Mouse (Mus musculus) liver, postnatal 0 days (tissue): ENCODE measurements around the gene Bag6. TPM values are rescaled to one million over a fixed set of nuclear protein-coding genes. Genes with fewer than 3 reads are reported as not detected.

Source experiments
- ATAC-seq: fragments of 200-750 bp; cut with Nextera tagmentation; 2 replicates; pipeline ENCODE4 v1.8.0; 2017; ENCODE audit warnings: mild to moderate bottlenecking, moderate library complexity
- DNase-seq: peaks from one replicate; pipeline ENCODE4 v3.0.0-alpha.2; 2016
- H3K27ac ChIP-seq: fragments of 300-500 bp; sonication (generic); 2 replicates; pipeline ENCODE4 v1.5.1; 2014; ENCODE audit warnings: antibody characterized with exemption, moderate library complexity, mild to moderate bottlenecking, low read depth
- H3K27me3 ChIP-seq: fragments of 300-500 bp; sonication (generic); 2 replicates; pipeline ENCODE4 v1.6.1; 2014; ENCODE audit warnings: low read length, control low read depth, mixed read lengths; ENCODE audit not compliant: insufficient read depth
- H3K36me3 ChIP-seq: fragments of 300-500 bp; sonication (generic); replicated peaks from 2 replicates; pipeline ENCODE4 v1.6.1; 2014; ENCODE audit warnings: mild to moderate bottlenecking, control low read depth, low read length, moderate library complexity, mixed read lengths; ENCODE audit not compliant: insufficient read depth
- H3K4me1 ChIP-seq: fragments of 300-500 bp; sonication (generic); 2 replicates; pipeline ENCODE4 v1.6.1; 2014; ENCODE audit warnings: antibody characterized with exemption, mild to moderate bottlenecking, control low read depth; ENCODE audit not compliant: insufficient read depth
- H3K4me2 ChIP-seq: fragments of 300-500 bp; sonication (generic); 2 replicates; pipeline ENCODE4 v1.6.1; 2014; ENCODE audit warnings: low read depth, mild to moderate bottlenecking, low read length, moderate library complexity, mixed read lengths
- H3K4me3 ChIP-seq: fragments of 300-500 bp; sonication (generic); 2 replicates; pipeline ENCODE4 v1.5.1; 2014; ENCODE audit warnings: low read depth, low read length
- H3K9ac ChIP-seq: fragments of 300-500 bp; sonication (generic); replicated peaks from 2 replicates; pipeline ENCODE4 v1.6.1; 2014; ENCODE audit warnings: mild to moderate bottlenecking, moderate library complexity
- H3K9me3 ChIP-seq: fragments of 300-500 bp; sonication (generic); 2 replicates; pipeline ENCODE4 v1.6.1; 2016; ENCODE audit warnings: mild to moderate bottlenecking, control low read depth, low read length, mixed read lengths
- CTCF ChIP-seq: sonication (generic); IDR thresholded peaks from 2 replicates; pipeline ENCODE4 v1.5.1; 2016; ENCODE audit warnings: antibody characterized with exemption, low read depth
- EP300 ChIP-seq: IDR thresholded peaks from 2 replicates; pipeline ENCODE4 v1.6.1; 2016; ENCODE audit warnings: antibody characterized with exemption, low read depth, mild to moderate bottlenecking
- WGBS: fragments of 180-500 bp; shearing (Covaris S2); extraction: QIAGEN DNeasy Blood & Tissue Kit; methylation state at CpG from one replicate; pipeline ENCODE4 v1.1.7; 2014; ENCODE audit not compliant: insufficient replicate concordance; 5-methylcytosine and 5-hydroxymethylcytosine counted together
- polyA plus RNA-seq: library from polyadenylated mRNA; unstranded; fragments of >200 nt; fragmentation: Nextera tagmentation; extraction: Ambion mirVana; gene quantifications from 2 replicates; pipeline ENCODE4 v1.2.1, GENCODE M21; 2015

Gene Bag6
- polyA plus RNA-seq, 1 experiment from 2014 or later = 19.7 TPM

DNA sequence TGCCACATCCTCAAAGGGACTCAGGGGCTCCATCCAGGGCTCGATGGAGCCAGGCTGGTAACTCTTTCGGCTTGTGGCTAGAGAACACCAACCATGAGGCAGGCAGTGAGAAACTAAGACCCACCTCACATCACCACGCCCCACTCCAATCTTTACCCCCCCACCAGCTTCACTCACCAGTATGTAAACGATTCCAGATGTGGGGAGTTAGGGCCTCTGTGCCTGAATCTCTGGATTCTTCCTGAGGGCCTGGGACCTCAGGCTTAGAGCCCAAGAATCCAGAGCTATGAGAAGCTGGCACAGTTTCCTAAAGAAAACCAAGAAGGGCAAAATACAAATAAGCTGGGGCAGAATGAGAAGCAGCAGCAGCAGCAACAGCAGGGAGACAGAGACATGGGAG lies 19.0 kb downstream of the Bag6 start:
- ATAC-seq = no peak
- WGBS = 82% methylated on average over 4 of the region's 4 CpGs

DNA sequence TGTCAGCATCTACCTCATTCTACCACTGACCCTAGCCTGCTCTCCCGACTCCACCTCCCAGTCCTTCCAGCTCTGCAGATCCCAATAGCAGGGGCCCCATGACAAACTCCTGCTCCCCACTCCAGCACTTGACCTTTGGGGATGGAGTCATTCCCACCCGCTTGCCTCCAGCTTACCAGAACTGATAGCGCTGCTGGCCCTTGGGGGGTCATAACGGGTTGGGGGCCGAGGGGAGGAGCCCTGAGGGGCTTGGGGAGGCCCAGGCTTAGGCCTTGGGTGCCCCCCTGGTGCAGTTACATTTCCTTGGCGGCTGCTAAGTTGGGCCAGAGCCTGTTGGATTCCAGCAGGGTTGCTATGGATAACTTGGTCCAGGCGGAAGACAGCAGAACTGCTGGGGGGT lies 19.6 kb downstream of the Bag6 start:
- no peaks in the 10 kb centered on the region for H3K9me3 ChIP-seq
- no peak overlapping the region for H3K27ac ChIP-seq
- DNase-seq = no peak
- H3K4me2 ChIP-seq = no peak overlapping the region
- peaks cover 96% of the 10 kb centered on the region for H3K36me3 ChIP-seq
- no peaks in the 10 kb centered on the region for H3K4me1 ChIP-seq
- no peak overlapping the region for H3K4me3 ChIP-seq
- TF ChIP-seq CTCF (no peak), EP300 (no peak)
- no peaks in the 10 kb centered on the region for H3K27me3 ChIP-seq
- H3K9ac ChIP-seq = no peak overlapping the region
- WGBS = 91% methylated on average over 7 of the region's 7 CpGs
- no peak for ATAC-seq

More for the DNA sequence above, 19.0 kb downstream of the Bag6 start:
- Histone ChIP-seq H3K9ac (no peak overlapping the region), H3K4me2 (no peak overlapping the region), H3K27me3 (no peaks in the 10 kb centered on the region), H3K36me3 (peaks cover 96% of the 10 kb centered on the region), H3K27ac (no peak overlapping the region), H3K4me3 (no peak overlapping the region), H3K4me1 (0 out of 2 replicates have a peak, but pooled peaks cover 2% of the 10 kb centered on the region), H3K9me3 (no peaks in the 10 kb centered on the region)
- no peak for DNase-seq
- TF ChIP-seq CTCF (no peak), EP300 (no peak)

DNA sequence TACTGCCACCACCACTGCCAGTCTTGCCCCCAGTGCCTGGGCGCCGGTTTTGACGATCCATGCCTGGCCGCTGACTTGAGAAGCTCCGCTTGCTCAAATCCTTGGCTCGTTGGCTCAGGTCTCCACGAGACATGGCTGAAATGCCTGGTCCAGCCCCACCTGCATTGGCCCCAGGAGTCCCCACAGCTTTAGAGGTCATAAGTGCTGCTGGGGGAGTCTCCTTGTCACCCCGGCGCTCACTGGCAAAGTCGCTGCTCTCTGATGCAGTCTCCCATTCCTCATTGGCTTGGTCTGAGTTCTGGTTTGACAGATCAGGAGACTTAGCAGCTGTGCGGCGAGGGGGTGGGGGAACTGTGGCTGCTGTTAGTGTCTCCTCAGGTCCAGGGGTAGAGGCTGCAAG lies 20.5 kb downstream of the Bag6 start:
- no peak overlapping the region for H3K4me3 ChIP-seq
- no peaks in the 10 kb centered on the region for H3K27me3 ChIP-seq
- DNase-seq (no peak), ATAC-seq (no peak)
- TF ChIP-seq EP300 = no peak
- TF ChIP-seq CTCF = no peak
- H3K9ac ChIP-seq = no peak overlapping the region
- WGBS = 93% methylated on average over 12 of the region's 12 CpGs
- no peaks in the 10 kb centered on the region for H3K4me1 ChIP-seq
- no peak overlapping the region for H3K4me2 ChIP-seq
- H3K27ac ChIP-seq = no peak overlapping the region
- peaks cover 96% of the 10 kb centered on the region for H3K36me3 ChIP-seq
- H3K9me3 ChIP-seq = no peaks in the 10 kb centered on the region

DNA sequence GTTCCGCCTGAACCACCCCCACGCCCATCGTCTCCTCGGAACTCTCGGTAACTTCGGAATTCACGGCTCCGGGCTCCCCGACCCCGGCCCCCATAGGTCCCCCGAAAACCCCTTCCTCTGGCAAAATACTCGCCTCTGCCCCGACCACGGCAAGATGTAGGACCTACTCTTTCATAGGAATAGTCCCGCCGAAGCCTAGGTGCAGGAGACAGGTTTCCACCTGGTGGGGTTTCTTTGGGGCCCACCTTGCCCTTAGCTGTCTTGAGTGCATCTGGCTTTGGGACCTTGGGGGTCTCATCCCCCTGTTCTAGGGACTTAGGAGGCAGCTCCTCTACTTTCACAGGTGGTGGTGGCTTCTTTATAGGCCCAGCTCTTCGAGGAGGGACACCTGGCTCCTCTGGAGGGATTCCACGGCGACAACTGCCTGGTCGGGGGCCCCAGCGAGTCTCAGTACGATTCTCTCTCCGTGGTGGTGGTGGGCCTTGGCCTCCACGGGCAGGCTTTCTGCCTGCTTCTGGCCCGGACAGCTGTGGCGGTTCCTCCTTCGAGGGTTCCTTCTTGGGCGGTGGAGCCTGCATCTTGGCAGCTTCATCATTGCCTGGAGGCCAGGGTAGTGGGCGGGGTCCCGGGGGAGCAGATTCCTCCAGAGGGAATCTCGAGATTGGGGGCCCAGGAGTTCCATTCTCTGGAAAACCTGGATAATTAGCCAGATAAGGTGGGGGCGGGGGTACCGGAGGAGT lies 21.7 kb downstream of the Bag6 start:
- no peak overlapping the region for H3K4me2 ChIP-seq
- DNase-seq (no peak), ATAC-seq (no peak)
- no peaks in the 10 kb centered on the region for H3K4me1 ChIP-seq
- no peak overlapping the region for H3K4me3 ChIP-seq
- no peak for TF ChIP-seq CTCF
- TF ChIP-seq EP300 = no peak
- 88% methylated on average over 32 of the region's 33 CpGs for WGBS
- H3K27ac ChIP-seq = no peak overlapping the region
- H3K9me3 ChIP-seq = no peaks in the 10 kb centered on the region
- H3K36me3 ChIP-seq = peaks cover 98% of the 10 kb centered on the region
- H3K9ac ChIP-seq = no peak overlapping the region
- H3K27me3 ChIP-seq = no peaks in the 10 kb centered on the region

DNA sequence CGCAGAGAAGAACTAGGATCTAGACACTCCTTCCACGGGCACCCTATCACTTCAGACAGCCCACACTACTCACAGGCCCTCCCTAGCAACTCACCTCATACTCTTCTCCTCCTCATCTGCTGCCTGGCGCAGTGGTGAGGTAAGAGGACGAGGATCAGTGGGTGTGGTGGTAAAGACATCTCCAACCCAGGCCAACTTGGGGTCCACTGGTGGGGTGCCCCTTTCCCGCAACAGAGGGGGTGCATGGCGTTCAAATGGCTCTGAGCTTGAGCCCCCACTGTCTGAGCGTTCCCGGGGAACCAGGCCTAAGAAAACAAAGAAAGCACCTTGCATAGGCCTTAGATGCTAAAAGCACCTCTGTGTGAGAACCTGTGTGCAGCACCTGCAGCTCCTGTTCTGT lies 22.3 kb downstream of the Bag6 start:
- no peak overlapping the region for H3K4me2 ChIP-seq
- TF ChIP-seq CTCF (no peak), EP300 (no peak)
- WGBS = 92% methylated on average over 8 of the region's 8 CpGs
- no peak overlapping the region for H3K4me3 ChIP-seq
- H3K9me3 ChIP-seq = no peaks in the 10 kb centered on the region
- no peaks in the 10 kb centered on the region for H3K27me3 ChIP-seq
- no peak for DNase-seq
- H3K4me1 ChIP-seq = peaks cover under 1% of the 10 kb centered on the region; the same call in 1 of the 2 replicates
- no peak overlapping the region for H3K9ac ChIP-seq
- no peak overlapping the region for H3K27ac ChIP-seq
- ATAC-seq = no peak
- peaks cover 100% of the 10 kb centered on the region for H3K36me3 ChIP-seq

DNA sequence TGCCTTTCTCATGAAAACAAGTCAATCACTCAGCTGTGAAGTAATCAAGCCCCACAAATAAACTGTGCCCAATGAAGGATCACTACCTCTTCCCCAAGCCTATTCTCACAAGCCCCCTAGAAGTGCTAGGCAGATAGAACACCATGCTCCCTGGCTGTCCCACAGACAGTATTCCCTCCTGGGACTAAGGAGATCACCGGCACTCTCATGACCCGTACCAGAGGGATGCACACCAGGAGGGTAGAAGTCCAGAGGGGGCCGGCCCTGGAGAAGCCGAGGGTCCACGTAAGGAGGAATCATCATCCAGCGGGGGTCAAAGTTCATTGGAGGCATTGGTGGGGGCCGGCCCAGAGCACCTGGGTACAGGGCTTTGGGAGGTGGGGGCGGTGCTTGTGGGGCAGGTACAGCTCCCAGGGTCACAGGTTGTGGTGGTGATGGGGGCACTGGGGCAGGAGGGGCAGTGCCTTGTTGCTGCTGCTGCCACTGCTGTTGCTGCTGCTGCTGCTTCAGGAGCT lies 22.7 kb downstream of the Bag6 start:
- DNase-seq (no peak), ATAC-seq (no peak)
- 91% methylated on average over 8 of the region's 8 CpGs for WGBS
- no peak overlapping the region for H3K4me3 ChIP-seq
- H3K4me1 ChIP-seq = peaks cover 4% of the 10 kb centered on the region; the same call in 1 of the 2 replicates
- peaks cover 97% of the 10 kb centered on the region for H3K36me3 ChIP-seq
- no peak overlapping the region for H3K9ac ChIP-seq
- no peak for TF ChIP-seq EP300
- TF ChIP-seq CTCF = no peak
- H3K27me3 ChIP-seq = no peaks in the 10 kb centered on the region
- H3K9me3 ChIP-seq = no peaks in the 10 kb centered on the region
- H3K4me2 ChIP-seq = no peak overlapping the region
- H3K27ac ChIP-seq = no peak overlapping the region
